Mouse (Mus musculus): ENCODE measurements around the gene Tceanc.

GRCm38 (mm10) chrX:166518345-166518744, at the start of gene Tceanc:
- TF ChIP-seq POLR2A (IDR thresholded peaks at IDR 0.05; ENCODE audit: borderline replicate concordance, insufficient read depth, low read length) = no peak
- TF ChIP-seq CTCF (IDR thresholded peaks at IDR 0.05; ENCODE audit: borderline replicate concordance, insufficient read depth, low read depth, low read length) = no peak
